Mouse (Mus musculus): ENCODE measurements around the gene Cldn7. TPM values are rescaled to one million over a fixed set of nuclear protein-coding genes. Genes with fewer than 3 reads are reported as not detected.

Cldn7 gene
- polyA plus RNA-seq, 2 experiments from 2014 or later: not detected

- no peak for ATAC-seq
Observed at GRCm38 (mm10) chr11:69960616-69961015, 4.0 kb upstream of the Cldn7 start.

GRCm38 (mm10) chr11:69961841-69962240, 2.7 kb upstream of the Cldn7 start:
- no peak for ATAC-seq

DNA sequence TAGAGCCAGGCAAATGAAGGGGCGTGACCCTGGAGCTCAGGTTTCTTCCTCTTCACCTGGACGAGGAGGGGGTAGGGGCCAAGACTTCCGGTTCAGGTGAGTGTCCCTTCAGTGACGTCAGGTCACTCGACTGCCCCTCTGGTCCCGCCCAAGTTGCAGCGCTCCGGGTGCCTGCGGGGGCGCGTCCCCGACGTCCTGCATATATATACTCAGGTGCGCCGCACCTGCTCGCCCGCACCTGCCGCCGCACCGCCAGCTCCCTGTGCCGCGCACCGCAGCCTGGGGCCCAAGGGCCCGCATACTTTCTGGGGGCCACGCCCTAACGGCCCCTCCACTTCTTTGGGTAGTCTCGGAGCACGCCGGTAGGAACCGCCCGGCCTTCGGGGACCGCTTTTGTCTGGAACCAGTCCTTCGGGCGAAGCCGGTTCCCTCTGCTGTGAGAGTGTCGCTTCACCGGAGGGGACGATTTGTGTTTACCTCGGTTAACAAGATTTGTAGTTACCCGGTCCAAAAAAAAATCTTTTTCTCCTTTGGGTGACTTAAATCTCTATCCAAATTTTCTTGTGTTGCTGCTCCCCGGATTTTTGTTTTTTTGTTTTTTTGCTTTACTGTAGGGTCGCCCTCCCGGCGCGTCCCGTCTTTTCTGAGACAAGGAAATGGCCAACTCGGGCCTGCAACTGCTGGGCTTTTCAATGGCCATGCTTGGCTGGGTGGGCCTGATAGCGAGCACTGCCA, 859 bp downstream of the Cldn7 start:
- ATAC-seq: no peak

DNA sequence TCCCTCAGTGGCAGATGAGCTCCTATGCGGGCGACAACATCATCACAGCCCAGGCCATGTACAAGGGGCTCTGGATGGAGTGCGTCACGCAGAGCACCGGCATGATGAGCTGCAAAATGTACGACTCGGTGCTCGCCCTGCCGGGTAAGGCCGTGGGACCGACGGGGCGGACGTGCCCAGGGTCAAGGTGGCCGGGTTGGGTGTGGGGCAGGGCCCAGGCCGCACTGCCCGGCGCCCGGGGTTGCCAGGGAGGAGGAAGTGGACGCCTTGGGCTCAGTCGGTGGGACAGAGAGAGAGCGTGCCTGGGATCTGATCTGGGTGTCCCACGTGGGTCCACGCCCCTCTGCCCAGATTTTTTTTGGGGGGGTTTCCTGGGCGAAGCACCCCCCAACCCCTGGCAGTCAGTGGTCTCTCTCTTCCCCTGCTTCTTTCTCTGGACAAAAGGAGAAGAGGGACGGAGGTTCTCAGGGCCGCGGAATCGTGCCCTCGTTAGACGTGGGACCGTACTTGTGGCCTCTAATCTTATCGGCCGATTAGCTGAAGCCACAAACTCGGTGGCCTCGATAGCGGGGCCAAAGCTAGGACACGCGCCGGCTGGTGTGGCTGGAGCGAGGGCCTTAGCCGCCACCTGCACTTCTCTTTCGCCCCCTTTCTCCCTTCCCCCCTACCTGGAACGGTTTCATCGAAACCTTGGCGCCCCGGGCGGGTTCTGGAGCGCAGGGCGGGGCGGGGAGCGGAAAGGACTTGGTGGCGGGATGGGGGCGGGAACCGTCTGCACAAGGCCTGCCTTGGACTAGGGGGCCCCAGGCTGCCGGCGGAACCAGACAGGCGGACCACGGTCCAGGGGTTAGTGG, 1.7 kb downstream of the Cldn7 start:
- ATAC-seq: no peak

GRCm38 (mm10) chr11:69966860-69967517, 2.4 kb downstream of the Cldn7 start:
- no peak for ATAC-seq

DNA sequence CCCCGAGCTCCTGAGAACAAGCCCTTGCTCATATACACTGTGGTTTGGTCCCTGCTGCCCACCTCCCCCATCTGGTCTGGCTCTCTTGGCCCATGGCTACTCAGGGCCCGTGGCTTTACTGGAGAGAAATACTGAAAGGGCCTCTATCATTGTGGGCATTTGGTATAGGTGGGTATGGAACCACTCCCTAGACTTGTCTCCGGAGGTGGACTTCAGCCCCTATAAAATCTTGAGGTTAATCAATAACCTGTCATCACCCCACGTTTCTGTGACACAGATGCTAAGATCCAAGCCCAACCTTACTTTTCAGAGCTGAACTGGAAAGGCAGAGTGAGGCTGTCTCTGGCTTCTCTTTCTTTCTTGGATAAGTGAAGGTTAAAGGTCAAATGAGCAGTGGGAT, 4.2 kb downstream of the Cldn7 start:
- ATAC-seq: no peak

DNA sequence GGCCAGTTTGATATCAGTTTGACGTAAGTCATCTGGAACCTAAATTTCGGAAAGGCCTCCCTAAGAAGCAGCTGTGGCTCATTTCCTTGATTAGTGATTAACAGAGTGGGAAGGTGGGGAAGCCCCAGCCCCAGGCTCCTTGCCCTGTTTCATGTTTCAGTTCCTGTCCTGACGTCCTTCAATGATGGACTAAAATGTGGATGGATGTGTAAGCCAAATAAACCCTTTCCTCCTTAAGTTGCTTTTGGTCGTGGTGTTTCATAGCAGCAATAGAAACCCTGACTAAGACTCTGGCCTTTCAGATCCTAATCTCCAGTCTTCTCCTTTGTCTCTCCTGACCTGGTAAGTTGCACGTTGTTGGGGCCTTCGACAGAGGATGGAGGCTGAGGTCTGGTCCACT, 5.6 kb downstream of the Cldn7 start:
- no peak for ATAC-seq

DNA sequence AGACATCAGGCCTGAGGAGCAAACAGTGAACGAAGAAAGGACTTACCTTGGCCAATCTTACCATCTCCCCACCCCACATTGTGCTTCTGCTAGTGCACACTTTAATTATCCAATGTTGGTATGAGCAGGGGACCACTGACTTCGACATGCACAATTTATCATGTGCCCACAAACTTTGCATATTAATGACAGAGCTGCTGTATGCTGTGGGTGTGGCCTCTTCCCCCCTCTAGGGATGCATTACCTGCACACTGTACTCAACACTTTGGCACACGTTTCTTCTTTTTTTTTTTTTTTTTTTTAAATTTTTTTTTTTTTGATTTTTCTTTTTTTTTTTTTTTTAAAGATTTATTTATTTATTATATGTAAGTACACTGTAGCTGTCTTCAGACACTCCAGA, 6.2 kb downstream of the Cldn7 start:
- ATAC-seq: no peak

DNA sequence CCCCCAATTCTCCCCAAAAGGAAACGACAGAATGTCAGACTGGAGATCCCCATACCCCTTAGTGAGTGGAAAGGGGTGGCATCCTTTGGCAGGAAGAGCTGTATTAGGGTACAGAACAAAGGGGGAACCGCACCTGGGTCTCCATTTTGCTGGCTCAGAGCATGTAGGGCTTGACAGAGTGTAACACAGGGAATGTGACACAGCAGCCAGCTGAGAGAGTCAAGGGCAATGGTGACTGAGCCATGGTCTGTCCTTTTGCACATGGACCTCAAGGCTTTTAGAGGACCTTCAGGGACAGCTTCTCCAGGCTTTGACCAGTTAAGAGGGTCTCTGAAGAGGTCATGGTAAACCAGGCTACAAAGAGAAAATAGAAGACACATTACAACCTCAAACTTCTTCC, 10.3 kb downstream of the Cldn7 start:
- ATAC-seq: no peak

DNA sequence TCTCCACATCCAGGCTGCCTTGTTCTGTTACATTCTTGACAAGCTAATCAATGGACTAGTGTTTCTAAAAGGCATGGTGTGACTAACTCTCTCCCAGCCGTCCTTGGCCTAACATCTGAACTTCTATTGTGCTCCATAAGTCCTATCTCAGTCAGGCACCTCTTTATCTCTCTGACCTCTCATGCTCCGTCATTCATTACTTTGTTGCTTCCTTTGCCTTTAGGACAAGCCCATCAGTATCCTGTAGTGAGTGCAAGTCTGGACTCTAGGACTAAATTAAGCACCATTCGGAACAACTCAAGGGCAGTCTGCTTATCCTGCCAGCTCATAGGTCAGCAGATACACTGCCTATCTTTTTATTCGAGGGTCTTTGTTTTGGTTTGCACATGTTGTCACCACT, 11.7 kb downstream of the Cldn7 start:
- no peak for ATAC-seq

- ATAC-seq: peak; percentile 3
Observed at GRCm38 (mm10) chr11:69979827-69980195, 15.2 kb downstream of the Cldn7 start.

DNA sequence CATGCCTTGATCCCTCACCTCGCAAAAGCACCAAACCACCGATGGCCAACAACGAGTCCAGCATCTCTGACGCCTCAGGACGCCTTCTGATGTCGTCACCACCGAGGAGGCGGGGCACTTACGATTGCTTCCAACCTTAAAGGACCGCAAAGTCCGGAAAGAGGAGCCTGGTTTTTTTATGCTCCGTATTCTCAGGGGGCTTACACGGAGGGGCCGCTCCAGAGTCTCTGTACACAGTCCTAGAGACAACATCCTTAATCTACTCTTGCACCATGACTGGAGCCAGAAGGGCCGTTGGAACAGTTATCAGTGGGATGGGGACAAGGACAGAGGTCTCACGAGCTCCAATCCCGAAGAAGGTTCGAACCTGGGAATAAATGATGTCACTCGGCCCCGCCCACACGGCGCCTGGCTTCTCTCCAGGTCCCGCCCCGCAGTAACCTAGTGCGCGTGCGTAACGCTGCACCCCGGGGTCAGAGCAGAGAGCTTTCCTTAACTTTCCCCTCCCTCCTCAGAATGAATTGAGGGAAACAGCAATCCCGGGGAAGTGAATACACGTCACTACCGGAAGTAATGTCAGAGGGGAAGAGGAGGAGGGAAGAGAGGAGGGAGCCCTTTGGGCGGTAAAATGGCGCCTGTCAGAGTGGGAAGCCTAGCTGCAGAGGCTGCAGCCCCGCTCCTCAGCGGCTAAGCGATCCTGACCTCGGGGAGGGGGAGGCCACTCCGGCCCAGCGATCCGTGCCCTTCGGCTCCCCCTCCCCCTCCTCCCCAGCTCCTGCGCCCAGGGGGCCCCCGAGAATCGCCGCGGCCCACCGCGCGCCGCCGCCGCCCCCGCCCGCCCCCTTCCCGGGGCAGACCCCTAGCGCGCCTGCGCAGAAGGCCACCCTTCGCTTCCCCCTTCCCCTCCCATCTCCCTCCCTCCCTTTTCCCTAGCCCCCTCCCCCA, 15.9 kb downstream of the Cldn7 start:
- ATAC-seq: peak; percentile 80

DNA sequence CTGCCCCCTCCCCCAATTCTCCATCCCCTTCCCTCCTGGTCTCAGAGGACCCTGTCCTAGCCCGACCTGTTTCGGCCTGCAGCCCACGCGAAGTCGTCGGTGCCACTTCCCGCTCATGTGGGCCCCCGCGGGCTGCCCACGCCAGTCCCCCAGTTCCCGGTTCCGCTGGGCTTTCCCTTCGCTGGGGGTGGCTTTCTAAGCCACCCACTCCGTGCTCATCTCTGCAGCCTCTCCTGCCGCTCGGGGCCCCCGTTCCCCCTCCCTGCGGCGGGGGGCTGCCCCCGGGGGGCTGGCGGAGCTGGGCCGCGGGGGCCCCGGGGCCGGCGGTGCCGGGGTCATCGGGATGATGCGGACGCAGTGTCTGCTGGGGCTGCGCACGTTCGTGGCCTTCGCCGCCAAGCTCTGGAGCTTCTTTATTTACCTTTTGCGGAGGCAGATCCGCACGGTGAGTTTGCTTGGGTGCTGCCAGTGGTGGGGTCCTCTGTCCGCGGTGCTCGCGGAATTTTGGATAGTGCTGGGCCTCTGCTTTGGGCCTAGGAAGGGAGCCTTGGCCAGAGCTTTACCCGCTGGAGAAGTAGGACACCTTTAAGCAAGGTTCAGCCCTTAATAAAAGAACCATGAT, 16.7 kb downstream of the Cldn7 start, which contains the start of gene Ctdnep1:
Gene Ctdnep1 (plus strand): TSS at position 16 of the 622 bp plus-strand sequence.
- ATAC-seq: peak; percentile 42

DNA sequence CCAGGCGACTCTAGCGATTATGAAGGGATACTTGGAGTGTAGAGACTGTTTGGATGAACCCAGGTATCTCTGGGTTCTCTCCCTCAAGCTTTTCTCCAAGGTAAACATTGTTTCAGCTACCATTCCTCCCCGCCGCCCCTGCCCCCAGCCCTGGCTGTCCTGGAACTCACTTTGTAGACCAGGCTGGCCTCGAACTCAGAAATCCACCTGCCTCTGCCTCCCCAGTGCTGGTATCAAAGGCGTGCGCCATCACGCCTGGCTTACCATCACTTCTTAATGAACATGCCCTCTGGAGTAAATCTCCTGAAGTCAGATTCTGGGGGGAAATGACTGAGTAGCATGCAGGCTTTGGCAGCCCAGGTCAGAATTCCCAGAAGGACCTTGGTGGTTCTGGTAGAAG, 17.6 kb downstream of the Cldn7 start, which contains the start of gene Elp5:
Gene Elp5 (minus strand): TSS at position 293 of the 400 bp plus-strand sequence.
- no peak for ATAC-seq

GRCm38 (mm10) chr11:69982877-69983276, 18.3 kb downstream of the Cldn7 start:
- ATAC-seq: no peak

GRCm38 (mm10) chr11:69983377-69983776, 18.8 kb downstream of the Cldn7 start:
- no peak for ATAC-seq

GRCm38 (mm10) chr11:69984431-69984830, 19.9 kb downstream of the Cldn7 start:
- ATAC-seq: no peak

GRCm38 (mm10) chr11:69989949-69990348, 25.4 kb downstream of the Cldn7 start:
- no peak for ATAC-seq

DNA sequence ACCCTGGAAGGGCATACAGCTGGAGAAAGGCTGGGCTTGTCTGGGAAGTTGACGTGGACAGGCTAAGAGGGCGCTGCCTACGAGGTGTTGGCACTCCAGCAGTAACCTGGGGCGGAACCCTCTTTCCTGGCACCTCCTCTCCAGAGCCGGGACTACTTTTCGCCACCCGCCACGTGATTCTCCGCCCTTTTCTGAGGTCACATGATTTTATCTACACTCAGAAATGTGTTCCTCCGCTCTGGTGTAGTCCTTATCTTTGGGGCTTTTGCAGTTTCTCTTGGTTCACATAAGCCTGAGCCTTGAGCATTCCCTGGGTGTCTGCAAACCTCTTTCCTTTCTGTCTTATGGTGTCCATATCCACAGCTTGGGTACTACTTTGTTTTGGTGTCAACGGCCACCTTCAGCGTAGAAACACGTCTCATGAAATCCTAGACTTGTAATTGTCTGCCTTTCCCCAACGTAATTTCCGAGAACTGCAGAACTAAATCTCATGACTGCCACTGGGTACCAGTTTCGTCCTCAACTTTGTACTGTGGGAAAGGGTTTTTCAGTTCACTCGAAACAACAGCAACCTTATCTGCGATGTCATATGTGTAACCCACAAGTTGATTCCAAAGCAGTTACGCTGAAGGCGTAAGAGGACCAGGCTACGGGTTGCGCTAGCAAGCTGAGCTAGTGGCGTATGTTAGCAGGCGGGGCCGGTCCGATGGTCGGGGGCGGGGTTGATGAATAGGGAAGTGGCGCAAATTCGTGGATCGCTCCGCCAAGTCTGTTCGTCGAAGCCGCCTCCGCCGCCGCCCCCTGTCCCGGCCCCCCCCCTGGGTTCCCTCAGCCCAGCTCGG, 26.5 kb downstream of the Cldn7 start, which contains the start of gene Gabarap:
Gene Gabarap (plus strand): TSS at position 294 of the 842 bp plus-strand sequence.
- peak; percentile 70 for ATAC-seq

- ATAC-seq: no peak
Observed at GRCm38 (mm10) chr11:69991711-69992110, 27.1 kb downstream of the Cldn7 start.

GRCm38 (mm10) chr11:69992396-69992795, 27.8 kb downstream of the Cldn7 start:
- no peak for ATAC-seq

Data from CD4-positive, CD25-positive, alpha-beta regulatory T cell, adult 4 months (primary cell).